Mouse (Mus musculus): ENCODE results near the gene Pafah1b3.

DNA sequence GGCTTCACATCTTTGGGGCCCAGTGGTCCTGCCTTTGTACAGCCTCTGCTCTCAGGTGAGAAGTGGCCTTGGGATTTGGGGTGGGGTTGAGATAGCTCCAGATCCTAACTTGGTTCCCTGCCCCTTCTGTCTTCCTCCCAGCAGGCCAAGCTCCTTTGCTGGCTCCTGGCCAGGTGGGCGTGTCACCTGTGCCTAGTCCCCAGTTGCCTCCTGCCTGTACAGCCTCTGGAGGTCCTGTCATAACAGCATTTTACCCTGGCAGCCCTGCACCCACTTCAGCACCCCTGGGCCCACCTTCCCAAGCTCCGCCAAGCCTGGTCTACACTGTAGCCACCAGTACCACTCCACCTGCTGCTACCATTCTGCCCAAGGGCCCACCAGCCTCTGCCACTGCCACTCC lies 6.9 kb downstream of the Pafah1b3 start:
- TF ChIP-seq POLR2AphosphoS5 (IDR thresholded peaks at IDR 0.05; ENCODE audit: insufficient replicate concordance, low read depth, low read length) (no peak), CTCF (IDR thresholded peaks at IDR 0.05; ENCODE audit: low read depth, low read length) (no peak), TAL1 (conservative IDR thresholded peaks at IDR 0.05; ENCODE audit: low read depth, low read length) (no peak), GATA1 (IDR thresholded peaks at IDR 0.05; ENCODE audit: borderline replicate concordance, low read length) (no peak)

All from G1E (cell line).